Mouse (Mus musculus): ENCODE data around the gene F830045P16Rik.

Gene F830045P16Rik

DNA sequence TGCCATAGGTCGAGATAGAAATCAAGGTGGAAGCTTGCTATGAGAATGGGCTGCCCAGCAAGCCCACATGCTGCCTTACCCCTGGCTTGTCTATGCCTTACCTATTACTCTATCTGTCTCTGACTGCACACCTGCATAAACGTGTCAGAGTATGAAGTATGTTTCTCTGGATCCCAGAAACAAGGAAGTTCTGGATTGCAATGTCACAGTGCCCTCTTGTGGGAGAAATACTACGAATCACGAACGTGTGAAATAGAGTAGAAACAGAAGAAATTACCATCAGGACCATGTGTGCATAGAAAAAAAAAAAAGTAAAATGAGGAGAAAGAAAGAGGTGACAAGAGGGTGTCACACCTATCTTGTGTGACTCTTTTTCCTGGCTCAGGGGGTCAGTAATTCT is 64.5 kb downstream of the F830045P16Rik start:
- DNase-seq = peak; percentile 30 to 43

DNA sequence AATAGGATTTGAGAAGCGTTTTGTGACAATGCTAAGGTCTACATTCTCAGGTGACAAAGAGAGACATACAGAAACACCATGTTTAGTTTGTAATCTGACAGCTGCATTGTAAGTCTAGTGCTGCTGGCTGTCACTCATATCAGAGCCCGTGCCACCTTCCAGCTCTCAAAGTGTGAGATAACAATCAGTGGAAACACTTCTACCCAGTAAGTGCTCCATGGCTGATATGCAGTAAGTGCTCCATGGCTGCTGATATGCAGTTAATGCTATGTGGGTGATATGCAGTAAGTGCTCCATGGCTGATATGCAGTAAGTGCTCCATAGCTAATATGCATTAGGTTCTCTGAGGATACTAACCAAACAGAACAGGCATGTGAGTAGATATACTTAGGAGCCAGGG is 65.6 kb downstream of the F830045P16Rik start:
- no peak for DNase-seq

DNA sequence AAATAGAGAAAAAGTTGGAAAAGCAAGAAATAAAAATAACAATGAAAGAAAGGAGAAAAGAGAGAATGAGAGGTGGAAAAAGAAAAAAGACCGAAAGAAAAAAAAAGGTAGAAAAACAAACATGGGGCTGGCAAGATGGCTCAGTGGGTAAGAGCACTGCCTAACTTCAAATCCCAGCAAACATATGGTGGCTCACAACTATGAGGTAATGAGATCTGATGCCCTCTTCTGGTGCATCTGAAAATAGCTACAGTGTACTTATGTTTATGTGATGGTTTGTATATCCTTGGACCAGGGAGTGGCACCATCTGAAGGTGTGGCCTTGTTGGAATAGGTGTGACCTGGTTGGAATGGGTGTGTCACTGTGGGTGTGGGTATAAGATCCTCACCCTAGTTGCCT is 97.6 kb downstream of the F830045P16Rik start:
- peak; percentile 23 to 29 for DNase-seq

DNA sequence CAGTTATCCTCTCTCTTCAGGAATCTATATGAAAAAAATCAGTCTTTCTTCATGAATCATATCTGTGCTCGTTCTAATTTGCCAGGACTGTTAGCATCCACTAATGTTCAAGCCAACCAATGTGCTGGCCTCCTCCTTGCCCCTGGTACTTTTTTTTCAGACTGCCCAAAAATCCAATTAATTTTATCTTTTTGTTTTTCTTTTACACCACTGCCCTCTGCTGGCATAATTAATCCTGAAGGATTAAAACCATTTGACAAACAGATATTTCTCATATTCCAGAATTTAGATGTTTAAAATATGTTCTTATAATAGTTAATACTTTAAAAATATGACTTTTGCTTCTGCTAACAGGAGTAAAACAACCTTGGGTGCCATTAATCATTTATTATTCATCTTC is 101.2 kb downstream of the F830045P16Rik start:
- no peak for DNase-seq

DNA sequence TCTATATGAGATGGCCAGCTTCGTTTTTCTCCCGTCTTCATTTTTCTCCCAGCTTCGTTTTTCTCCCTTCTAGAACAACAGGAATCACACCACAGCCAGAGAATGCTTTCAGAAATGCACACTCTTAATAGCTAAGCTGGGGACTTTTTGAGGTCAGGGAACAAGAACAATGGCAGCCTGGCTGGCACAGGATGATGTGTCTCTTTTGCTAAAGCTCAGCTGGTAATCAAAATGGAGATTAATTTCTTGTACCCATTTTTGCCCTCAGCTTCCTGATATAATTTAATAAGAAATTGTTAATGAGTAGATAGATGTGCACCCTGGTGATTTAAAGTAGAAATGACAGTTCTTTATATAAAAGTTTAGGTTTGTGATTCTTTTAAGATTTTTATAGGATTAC is 112.7 kb downstream of the F830045P16Rik start:
- no peak for DNase-seq

DNA sequence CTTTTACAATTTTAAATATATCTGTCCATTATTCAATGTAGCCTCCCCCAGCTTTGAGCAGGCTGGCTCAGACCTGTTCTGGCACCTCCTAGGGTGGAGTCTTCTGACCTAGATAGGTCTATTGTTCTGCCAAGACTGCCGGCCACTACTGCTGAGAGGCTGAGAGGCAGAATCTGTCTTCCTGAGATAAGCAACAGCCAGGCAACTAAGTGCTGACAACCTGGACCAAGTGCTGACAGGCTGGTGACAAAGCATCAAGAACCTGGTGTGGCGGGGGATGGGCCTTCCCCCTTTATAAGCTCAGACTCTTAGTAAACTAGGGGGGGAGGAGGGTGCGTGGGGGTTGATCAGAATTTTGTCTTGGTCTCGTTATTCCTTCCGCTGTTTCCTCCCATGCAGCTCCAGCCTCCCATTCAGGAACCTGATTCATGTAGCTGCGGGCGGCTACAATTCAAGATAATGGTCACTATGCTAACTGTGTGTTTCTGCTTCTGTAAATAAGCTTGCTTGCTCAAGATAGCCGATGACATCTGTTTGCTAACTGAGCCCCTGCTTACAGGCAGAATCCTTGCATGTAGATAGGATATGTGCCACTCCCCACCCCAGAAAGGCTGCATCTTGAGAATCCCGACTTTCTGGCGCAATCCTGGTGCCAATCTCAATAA is 115.4 kb downstream of the F830045P16Rik start:
- no peak for DNase-seq

DNA sequence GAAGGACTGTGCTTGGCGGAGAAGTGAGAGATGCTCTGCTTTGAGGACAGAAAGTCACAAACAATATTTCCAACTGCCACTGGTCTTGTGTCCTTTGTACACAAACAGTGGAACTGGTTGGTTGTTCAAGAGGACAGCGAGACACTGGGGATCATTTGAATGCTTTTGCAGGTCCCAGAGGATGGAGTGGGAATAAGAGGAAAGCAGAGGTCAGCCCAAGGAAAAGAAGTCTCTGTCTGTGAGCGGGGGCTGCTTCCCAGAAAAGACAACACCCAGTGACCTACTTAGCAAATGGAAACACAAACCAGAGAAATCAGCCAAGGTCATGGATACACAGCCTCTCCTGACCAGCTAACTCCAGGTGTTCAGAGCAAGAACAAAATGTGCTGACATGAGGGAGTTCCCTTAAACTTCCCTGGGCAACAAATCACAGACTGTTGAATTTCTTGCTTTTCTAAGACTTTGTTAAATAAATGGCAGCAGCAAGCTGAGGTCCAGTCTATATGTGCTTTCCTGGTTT is 117.0 kb downstream of the F830045P16Rik start:
- DNase-seq = no peak

DNA sequence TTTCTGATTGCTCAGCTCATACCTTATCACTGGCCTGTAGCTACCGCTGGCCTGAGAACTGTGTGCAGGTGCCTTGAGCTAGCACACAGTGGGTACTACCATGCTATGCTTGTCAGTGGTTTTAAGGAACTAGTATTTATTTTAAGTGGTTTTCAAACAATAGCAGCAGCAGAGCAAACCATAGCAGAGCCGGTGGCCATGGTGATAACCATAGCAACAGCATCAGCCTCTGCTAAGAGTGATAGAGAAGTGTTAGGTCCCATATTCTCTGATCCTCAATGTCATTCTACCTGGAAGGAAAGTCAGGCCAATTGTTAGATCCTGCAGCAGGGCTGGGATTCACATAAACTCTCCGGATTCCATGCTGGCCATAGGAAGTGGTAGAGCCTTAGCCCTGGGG is 121.8 kb downstream of the F830045P16Rik start:
- DNase-seq = no peak

DNA sequence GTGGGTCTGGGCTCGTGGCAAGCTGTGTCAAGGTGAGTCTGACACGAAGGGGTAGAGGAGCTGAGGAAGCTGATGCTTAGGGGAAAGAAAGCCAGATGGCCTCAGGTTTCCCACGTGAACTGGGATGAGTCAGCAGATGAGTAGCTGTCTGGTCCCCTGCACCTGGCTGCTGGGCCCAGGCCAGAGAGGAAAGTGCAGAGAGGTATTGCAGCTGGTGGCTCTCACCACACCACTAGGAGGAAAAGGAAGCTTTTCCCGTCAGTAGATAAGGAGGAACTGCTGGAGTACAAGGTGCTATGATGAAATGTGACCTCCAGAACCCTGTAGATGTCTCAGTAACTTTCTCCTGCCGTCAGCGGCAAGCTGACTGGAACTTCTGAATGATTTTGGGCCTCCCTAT is 122.9 kb downstream of the F830045P16Rik start:
- DNase-seq = no peak

DNA sequence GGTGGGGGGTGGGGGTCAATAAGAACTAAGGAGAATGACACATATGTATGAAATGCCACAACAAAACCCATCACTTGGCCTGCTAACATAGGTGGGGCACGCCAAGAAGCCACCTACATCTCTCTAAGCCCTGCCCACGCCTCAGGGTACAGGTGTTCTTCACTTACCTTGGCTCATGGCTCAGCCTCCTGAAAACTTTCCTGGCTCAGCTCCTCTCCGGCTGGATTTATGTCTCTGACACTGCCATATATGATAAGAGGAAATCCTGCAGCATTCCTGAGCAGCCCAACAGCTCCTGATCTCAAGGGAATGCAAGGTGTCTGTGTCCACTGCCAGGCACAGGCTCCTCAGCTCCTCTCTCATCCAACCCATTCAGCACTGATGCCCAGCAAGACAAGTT is 124.8 kb downstream of the F830045P16Rik start:
- no peak for DNase-seq

DNA sequence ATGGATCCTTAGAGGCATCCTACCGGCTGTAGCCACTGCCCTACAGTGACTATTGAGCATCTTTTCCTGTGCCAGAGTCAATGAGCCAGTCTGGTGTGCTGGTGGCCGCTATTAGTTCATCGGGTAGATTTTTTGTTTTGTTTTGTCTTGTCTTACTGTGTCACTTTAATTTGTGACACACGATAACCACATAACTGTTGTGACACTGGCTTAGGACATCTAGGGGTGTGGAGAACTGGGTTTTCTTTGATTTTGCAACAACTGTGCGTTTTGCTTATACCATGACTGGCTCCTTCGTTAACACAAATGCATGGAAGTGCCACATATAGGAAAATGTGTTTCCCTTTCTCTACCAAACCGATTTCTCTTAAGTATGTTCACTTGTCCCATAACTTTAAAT is 126.1 kb downstream of the F830045P16Rik start:
- DNase-seq = no peak

DNA sequence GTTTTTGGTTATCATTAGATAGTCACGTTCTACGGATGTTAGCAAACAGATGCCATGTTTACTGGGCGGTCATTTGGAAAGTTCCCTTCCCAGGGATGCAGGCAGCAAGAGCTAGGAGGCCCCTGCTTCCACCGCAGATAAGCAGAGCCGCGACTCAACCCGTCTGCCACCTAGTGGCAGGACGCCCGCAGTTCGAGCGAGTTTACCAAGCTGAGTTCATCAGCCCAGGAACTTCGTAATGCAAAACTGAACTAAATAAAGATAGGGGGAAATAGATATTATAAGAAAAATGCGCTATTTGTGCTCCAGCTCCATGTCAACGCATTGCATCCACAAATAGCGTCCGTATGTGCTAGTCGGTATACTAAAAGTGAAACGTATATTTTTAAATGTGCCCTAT is 127.9 kb downstream of the F830045P16Rik start:
- DNase-seq = peak; percentile 76

All from B cell, adult 2 months (primary cell).